Mouse (Mus musculus): ENCODE measurements around the gene Tmem119.

DNA sequence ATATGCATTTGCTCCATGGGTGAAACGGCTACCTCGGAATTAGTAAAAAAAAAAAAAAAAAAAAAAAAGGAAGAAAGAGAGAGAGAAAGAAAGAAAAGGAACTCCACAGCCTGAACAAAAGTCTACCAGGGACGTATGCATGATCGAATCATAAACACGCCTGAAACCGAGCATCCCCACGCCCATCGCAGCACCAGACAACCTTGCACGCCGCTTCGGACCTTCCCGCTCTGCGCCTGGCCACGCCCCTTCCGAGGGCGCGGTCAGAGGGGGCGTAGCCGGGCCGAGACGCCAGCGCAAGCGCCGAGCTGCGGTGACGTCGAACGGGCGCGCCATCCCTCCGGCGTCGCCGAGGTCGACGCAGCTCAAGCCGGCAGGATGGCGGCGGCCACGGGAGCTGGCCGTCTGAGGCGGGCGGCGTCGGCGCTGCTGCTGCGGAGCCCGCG, 27.8 kb downstream of the Tmem119 start, which contains the start of the genes Sart3 and Iscu:
- no peak for TF ChIP-seq CTCF (IDR thresholded peaks at IDR 0.05; ENCODE audit: borderline replicate concordance, insufficient read depth, low read length)
- peak; percentile 79 for TF ChIP-seq POLR2A (IDR thresholded peaks at IDR 0.05; ENCODE audit: low read depth, low read length)

All from embryonic fibroblast, embryonic 13.5 days (primary cell).